Mouse (Mus musculus) frontal cortex, postnatal 10 days (tissue): ENCODE data around the gene Fasl.

ENCODE experiments used
- DNase-seq, 2 experiments: peaks; one replicate each; pipeline ENCODE4 v3.0.0; 2022; ENCODE audit warnings: low spot score in 2 of 2, mixed read lengths in 1 of 2

The Fasl gene

GRCm38 (mm10) chr1:161788339-161788738 is at the start of gene Fasl:
Fasl (minus strand) TSS chr1:161788495.
- no peak for DNase-seq

- no peak for DNase-seq
These were observed 38.4 kb upstream of the Fasl start for GRCm38 (mm10) chr1:161826677-161827076.

GRCm38 (mm10) chr1:161809428-161809827 is 21.1 kb upstream of the Fasl start:
- DNase-seq, result no peak

- no peak for DNase-seq
These were observed 20.7 kb upstream of the Fasl start for GRCm38 (mm10) chr1:161808980-161809379.

- no peak for DNase-seq
These were observed 16.3 kb upstream of the Fasl start for GRCm38 (mm10) chr1:161804541-161804971.

GRCm38 (mm10) chr1:161801321-161801720 is 13.0 kb upstream of the Fasl start:
- no peak for DNase-seq

GRCm38 (mm10) chr1:161800256-161800655 is 12.0 kb upstream of the Fasl start:
- DNase-seq, result no peak

- no peak for DNase-seq
These were observed 11.5 kb upstream of the Fasl start for GRCm38 (mm10) chr1:161799791-161800190.

- no peak for DNase-seq
These were observed 10.6 kb upstream of the Fasl start for GRCm38 (mm10) chr1:161798866-161799265.

GRCm38 (mm10) chr1:161794447-161795211 is 6.3 kb upstream of the Fasl start:
- no peak for DNase-seq

- DNase-seq, result no peak
These were observed 5.0 kb upstream of the Fasl start for GRCm38 (mm10) chr1:161793321-161793720.

- no peak for DNase-seq
These were observed 4.3 kb upstream of the Fasl start for GRCm38 (mm10) chr1:161792687-161792969.

GRCm38 (mm10) chr1:161791854-161792686 is 3.8 kb upstream of the Fasl start:
- DNase-seq, result no peak

- DNase-seq, result no peak
These were observed 5.6 kb downstream of the Fasl start for GRCm38 (mm10) chr1:161782725-161783124.

GRCm38 (mm10) chr1:161781594-161781993 is 6.7 kb downstream of the Fasl start:
- no peak for DNase-seq

- DNase-seq, result no peak
These were observed 9.2 kb downstream of the Fasl start for GRCm38 (mm10) chr1:161779057-161779456.

- no peak for DNase-seq
These were observed 13.1 kb downstream of the Fasl start for GRCm38 (mm10) chr1:161775151-161775550.

GRCm38 (mm10) chr1:161771293-161771692 is 17.0 kb downstream of the Fasl start:
- DNase-seq, result no peak

- no peak for DNase-seq
These were observed 19.0 kb downstream of the Fasl start for GRCm38 (mm10) chr1:161769329-161769728.

- no peak for DNase-seq
These were observed 21.2 kb downstream of the Fasl start for GRCm38 (mm10) chr1:161767101-161767524.

GRCm38 (mm10) chr1:161766656-161767055 is 21.6 kb downstream of the Fasl start:
- DNase-seq, result no peak

- no peak for DNase-seq
These were observed 22.4 kb downstream of the Fasl start for GRCm38 (mm10) chr1:161765932-161766331.

GRCm38 (mm10) chr1:161764964-161765363 is 23.3 kb downstream of the Fasl start:
- DNase-seq, result no peak
